Mouse (Mus musculus) cortical plate, adult 2 months (tissue): ENCODE data around the gene Ppp1r12b.

Source experiments
- CTCF ChIP-seq: fragments of 200-500 bp; IDR thresholded peaks from 2 replicates; pipeline ENCODE4 v1.5.1; 2011; ENCODE audit warnings: mild to moderate bottlenecking, control low read depth, low read length; ENCODE audit not compliant: insufficient read depth; ENCODE audit errors: extremely low read depth
- POLR2A ChIP-seq: fragments of 200-500 bp; IDR thresholded peaks from 2 replicates; pipeline ENCODE4 v1.6.1; 2011; ENCODE audit warnings: mild to moderate bottlenecking, low read length, control low read depth; ENCODE audit not compliant: insufficient read depth; ENCODE audit errors: extremely low read depth

DNA sequence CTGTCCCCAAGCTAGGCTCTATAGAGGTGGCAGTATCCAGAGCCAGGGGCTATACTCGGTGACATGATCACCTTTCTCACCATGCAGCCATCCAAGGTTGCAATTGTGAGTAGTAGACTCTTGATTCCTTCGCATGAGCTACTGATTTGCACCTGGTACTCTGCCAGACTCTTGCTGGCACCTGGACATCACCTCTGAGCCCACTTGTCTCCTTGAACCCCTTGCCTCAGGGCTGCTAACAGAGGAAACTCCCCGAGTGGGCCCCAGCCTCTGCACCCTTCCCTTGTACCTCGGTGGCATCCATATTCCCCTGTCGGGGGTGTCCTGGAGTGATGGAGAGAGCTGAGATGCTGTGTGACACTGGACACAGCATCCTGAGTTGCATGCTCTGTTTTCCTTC, 234.3 kb downstream of the Ppp1r12b start:
- TF ChIP-seq CTCF = no peak
- TF ChIP-seq POLR2A = no peak
